ENCODE assay signal across 17 mouse cellular contexts in genomic region chr10:122619406-122620116, GRCm38 (mm10). TPM values are rescaled to one million over a fixed set of nuclear protein-coding genes. Genes with fewer than 3 reads are reported as not detected.
DNase-seq lines count a peak whose midpoint lies in the region; ATAC-seq and TF ChIP-seq lines count a peak whose summit lies in the region.
"Had no signal": no experiment of that assay in that cellular context is flagged by ENCODE, and none has a peak within 500 bp of the region (broad histone marks: within the 10 kb centered on the region; RNA-seq: fewer than 3 reads in every experiment).

No protein-coding gene starts in this region.

- ATAC-seq in embryonic facial prominence, embryonic 11.5 days (replicated peaks; ENCODE audit: insufficient number of reproducible peaks, low FRiP score, low TSS enrichment, low read depth): peak; percentile 85
- peak; percentile 49; the same call in 1 of the 2 replicates for ATAC-seq in kidney, postnatal 0 days (replicated peaks; ENCODE audit: low FRiP score, low read depth)
- 0 out of 2 replicates have a peak, but pooled peaks have one; percentile 37 for ATAC-seq in liver, embryonic 15.5 days (ENCODE audit: insufficient read depth)

- H3K36me3 ChIP-seq in embryonic facial prominence, embryonic 11.5 days (replicated peaks; ENCODE audit: control insufficient read depth, insufficient read depth, low read depth, low read length): no peaks in the 10 kb centered on the region
- no peaks in the 10 kb centered on the region for H3K36me3 ChIP-seq in embryonic facial prominence, embryonic 10.5 days (replicated peaks)
- H3K36me3 ChIP-seq in kidney, postnatal 0 days (ENCODE audit: insufficient read depth, low read length): no peaks in the 10 kb centered on the region
- H3K36me3 ChIP-seq in kidney, adult 2 months (ENCODE audit: control insufficient read depth, insufficient read depth, low read length): no peaks in the 10 kb centered on the region
- H3K36me3 ChIP-seq in liver, embryonic 15.5 days (replicated peaks): no peaks in the 10 kb centered on the region
- H3K36me3 ChIP-seq: limb, embryonic 12.5 days; stomach, embryonic 15.5 days had no signal

- no peak overlapping the region for H3K4me3 ChIP-seq in embryonic facial prominence, embryonic 11.5 days (ENCODE audit: low read depth, low read length)
- no peak overlapping the region for H3K4me3 ChIP-seq in embryonic facial prominence, embryonic 10.5 days
- H3K4me3 ChIP-seq in kidney, postnatal 0 days (replicated peaks; ENCODE audit: low read depth, low read length): no peak overlapping the region
- H3K4me3 ChIP-seq in kidney, adult 2 months (ENCODE audit: insufficient read depth, low read depth, low read length): no peak overlapping the region
- H3K4me3 ChIP-seq in liver, embryonic 15.5 days (replicated peaks): no peak overlapping the region
- no peak overlapping the region for H3K4me3 ChIP-seq in layer of hippocampus, adult 2 months
- H3K4me3 ChIP-seq: erythroblast, embryonic 14.5 days; limb, embryonic 12.5 days; stomach, embryonic 15.5 days had no signal

- H3K27me3 ChIP-seq in embryonic facial prominence, embryonic 11.5 days (ENCODE audit: control insufficient read depth, insufficient read depth, low read length): no peaks in the 10 kb centered on the region
- H3K27me3 ChIP-seq in embryonic facial prominence, embryonic 10.5 days (replicated peaks; ENCODE audit: low read depth, poor library complexity, severe bottlenecking): no peaks in the 10 kb centered on the region
- H3K27me3 ChIP-seq in kidney, postnatal 0 days (ENCODE audit: insufficient read depth, low read length): no peaks in the 10 kb centered on the region
- H3K27me3 ChIP-seq in kidney, adult 2 months (replicated peaks; ENCODE audit: control insufficient read depth, insufficient read depth, low read length): no peaks in the 10 kb centered on the region
- no peaks in the 10 kb centered on the region for H3K27me3 ChIP-seq in liver, embryonic 15.5 days
- H3K27me3 ChIP-seq: limb, embryonic 12.5 days; stomach, embryonic 15.5 days had no signal

- TF ChIP-seq POLR2A in kidney, adult 2 months (IDR thresholded peaks at IDR 0.05; ENCODE audit: low read depth, low read length): no peak

- TF ChIP-seq CTCF in kidney, postnatal 0 days (IDR thresholded peaks at IDR 0.05; ENCODE audit: low read depth): no peak
- TF ChIP-seq CTCF in kidney, adult 2 months (conservative IDR thresholded peaks at IDR 0.05; ENCODE audit: insufficient read depth, insufficient read length, low read depth, low read length): no peak
- no peak for TF ChIP-seq CTCF in layer of hippocampus, adult 2 months (conservative IDR thresholded peaks at IDR 0.05)

- no peaks in the 10 kb centered on the region for H3K9me3 ChIP-seq in embryonic facial prominence, embryonic 11.5 days (replicated peaks; ENCODE audit: control insufficient read depth, low read length)
- H3K9me3 ChIP-seq in embryonic facial prominence, embryonic 10.5 days: no peaks in the 10 kb centered on the region
- H3K9me3 ChIP-seq in kidney, postnatal 0 days (replicated peaks; ENCODE audit: low read length): no peaks in the 10 kb centered on the region
- no peaks in the 10 kb centered on the region for H3K9me3 ChIP-seq in liver, embryonic 15.5 days (replicated peaks)
- H3K9me3 ChIP-seq: stomach, embryonic 15.5 days had no signal

- 65% methylated on average over 16 of the region's 16 CpGs for WGBS in embryonic facial prominence, embryonic 11.5 days
- WGBS in embryonic facial prominence, embryonic 10.5 days: 60% methylated on average over 16 of the region's 16 CpGs
- WGBS in kidney, postnatal 0 days: 25% methylated on average over 16 of the region's 16 CpGs
- WGBS in kidney, adult 2 months: 61% methylated on average over 16 of the region's 16 CpGs
- 67% methylated on average over 16 of the region's 16 CpGs for WGBS in liver, embryonic 15.5 days (ENCODE audit: insufficient replicate concordance)

- no peak overlapping the region for H3K4me2 ChIP-seq in embryonic facial prominence, embryonic 11.5 days (ENCODE audit: low read depth, low read length)
- no peak overlapping the region for H3K4me2 ChIP-seq in kidney, postnatal 0 days (ENCODE audit: low read length)
- no peak overlapping the region for H3K4me2 ChIP-seq in liver, embryonic 15.5 days
- H3K4me2 ChIP-seq: heart, embryonic 11.5 days; limb, embryonic 12.5 days; stomach, embryonic 15.5 days had no signal

- H3K4me1 ChIP-seq in embryonic facial prominence, embryonic 11.5 days (ENCODE audit: control insufficient read depth, insufficient read depth, low read length): no peaks in the 10 kb centered on the region
- H3K4me1 ChIP-seq in embryonic facial prominence, embryonic 10.5 days: peaks cover 16% of the 10 kb centered on the region; the same call in 1 of the 2 replicates
- H3K4me1 ChIP-seq in kidney, postnatal 0 days (replicated peaks; ENCODE audit: insufficient read depth, low read length): peaks cover 7% of the 10 kb centered on the region
- peaks cover 16% of the 10 kb centered on the region; the same call in 1 of the 2 replicates for H3K4me1 ChIP-seq in kidney, adult 2 months (ENCODE audit: control insufficient read depth, insufficient read depth, low read length)
- H3K4me1 ChIP-seq in liver, embryonic 15.5 days (replicated peaks): 0 out of 2 replicates have a peak, but pooled peaks cover 4% of the 10 kb centered on the region
- H3K4me1 ChIP-seq: stomach, embryonic 15.5 days had no signal

- no peak overlapping the region for H3K9ac ChIP-seq in embryonic facial prominence, embryonic 11.5 days (replicated peaks; ENCODE audit: low read length)
- no peak overlapping the region for H3K9ac ChIP-seq in kidney, postnatal 0 days (ENCODE audit: low read depth, low read length)
- no peak overlapping the region for H3K9ac ChIP-seq in liver, embryonic 15.5 days
- H3K9ac ChIP-seq: limb, embryonic 12.5 days; stomach, embryonic 15.5 days had no signal

- DNase-seq in embryonic facial prominence, embryonic 11.5 days (ENCODE audit: low spot score): peak; percentile 34
- no peak for DNase-seq in embryonic facial prominence, embryonic 10.5 days (ENCODE audit: low spot score)
- peak; percentile 66 for DNase-seq in kidney, postnatal 0 days (ENCODE audit: low spot score)
- no peak for DNase-seq in kidney, adult 2 months
- DNase-seq in R1 (ENCODE audit: low read depth, low spot score): peak; percentile 11
- DNase-seq in adrenal gland, adult 8-10 months: no peak
- no peak for DNase-seq in layer of hippocampus, adult 2 months (ENCODE audit: low spot score in 2 of 2)
- DNase-seq: adrenal gland, postnatal 14 days; cerebellum, postnatal 25 days; gastrocnemius, postnatal 14 days; kidney, postnatal 10 days; lung, postnatal 14 days had no signal

- no peak overlapping the region for H3K27ac ChIP-seq in embryonic facial prominence, embryonic 11.5 days (replicated peaks; ENCODE audit: low read depth, low read length)
- H3K27ac ChIP-seq in embryonic facial prominence, embryonic 10.5 days (replicated peaks): no peak overlapping the region
- no peak overlapping the region for H3K27ac ChIP-seq in kidney, postnatal 0 days
- H3K27ac ChIP-seq in kidney, adult 2 months (ENCODE audit: insufficient read depth, low read depth, low read length): no peak overlapping the region
- H3K27ac ChIP-seq in liver, embryonic 15.5 days (replicated peaks): no peak overlapping the region
- no peak overlapping the region for H3K27ac ChIP-seq in layer of hippocampus, adult 2 months
- H3K27ac ChIP-seq: limb, embryonic 12.5 days; stomach, embryonic 15.5 days had no signal

RNA-seq across cellular contexts. Expression of gene Ppm1h, which starts 59.0 kb away (rescaled TPM):
- polyA plus RNA-seq in embryonic facial prominence, embryonic 11.5 days (2014; fragmentation: Nextera tagmentation; extraction: Ambion mirVana): 4.5 and 5.4 TPM in 2 replicates
- polyA plus RNA-seq in embryonic facial prominence, embryonic 10.5 days (2016; fragmentation: Nextera tagmentation; extraction: Ambion mirVana): 3.4 and 3.9 TPM in 2 replicates
- polyA plus RNA-seq in kidney, postnatal 0 days (2015; fragmentation: Nextera tagmentation; extraction: Ambion mirVana): 33.5 and 38.0 TPM in 2 replicates
- 27.1 and 29.2 TPM in 2 replicates for polyA plus RNA-seq in kidney, adult 2 months (2012; rRNA removed)
- 2.2 and 2.4 TPM in 2 replicates for polyA plus RNA-seq in liver, embryonic 15.5 days (2015; fragmentation: Nextera tagmentation; extraction: Ambion mirVana)
- 10 to 100 TPM; 20.7 to 25.8 (median 24.2) TPM for total RNA-seq in adrenal gland, adult 8-10 months (2022)
- 10 to 100 TPM; 74.8 to 75.3 TPM for total RNA-seq in layer of hippocampus, adult 2 months (2021)
- polyA plus RNA-seq: erythroblast, embryonic 14.5 days had no signal

Comparison
In these comparisons a context has a peak if more than half of its experiments do, and no peak if none do; other contexts are left out.
1. DNase-seq: peak in embryonic facial prominence, embryonic 11.5 days (single experiment), kidney, postnatal 0 days (single experiment) and R1 (single experiment); none in embryonic facial prominence, embryonic 10.5 days (single experiment), kidney, adult 2 months (single experiment), adrenal gland, adult 8-10 months (single experiment) and layer of hippocampus, adult 2 months (0 of 2).
2. Peak in every context shown above with its lines, with median percentiles within 50 percentile points of each other: ATAC-seq.